Mouse (Mus musculus) spleen, postnatal 10 days (tissue): ENCODE measurements at regions not wholly inside any gene's neighbourhood (a gene's known extent, or its start where the extent isn't known, plus 50 kb on each side); places are given as distances from the start of the nearest gene placed in this dataset.

Experiments
- DNase-seq, 2 experiments: peaks; one replicate each; pipeline ENCODE4 v3.0.0; 2021 to 2022; ENCODE audit warnings: low spot score in 2 of 2

- DNase-seq, result no peak
Measured at GRCm38 (mm10) chr3:66738201-66739062, 242.8 kb upstream of the Rsrc1 start.

DNA sequence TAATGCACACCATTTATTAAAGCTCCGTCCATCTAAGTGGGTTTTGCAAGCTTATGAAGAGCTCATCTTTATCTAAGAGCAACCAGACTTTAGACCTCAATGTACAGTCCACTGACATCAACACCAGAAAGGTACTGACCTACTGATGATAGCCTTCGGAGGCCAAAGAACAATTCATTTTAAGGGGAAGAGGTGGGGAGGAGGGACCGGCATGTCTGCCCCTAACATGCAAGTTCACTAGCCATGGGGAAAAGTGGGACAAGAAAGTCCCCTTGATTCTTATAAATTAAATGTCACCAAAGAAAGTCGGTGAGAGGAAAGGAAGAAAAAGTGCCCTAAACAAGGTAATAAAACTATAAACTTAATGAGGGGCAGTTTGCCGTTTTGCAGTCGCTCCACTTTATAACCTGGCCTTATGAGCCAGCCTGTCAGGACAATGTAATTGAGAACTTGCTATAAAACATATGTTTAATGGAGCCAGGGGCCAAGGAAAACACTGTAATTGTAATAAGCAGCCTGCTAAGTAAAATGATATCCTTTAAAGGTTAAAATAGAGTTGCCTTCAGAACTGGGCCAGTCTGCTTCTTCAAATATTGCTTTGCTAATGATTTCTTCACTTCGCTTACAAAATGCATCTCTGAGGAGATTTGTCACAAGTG lies 241.7 kb upstream of the Rsrc1 start:
- DNase-seq, result no peak

DNA sequence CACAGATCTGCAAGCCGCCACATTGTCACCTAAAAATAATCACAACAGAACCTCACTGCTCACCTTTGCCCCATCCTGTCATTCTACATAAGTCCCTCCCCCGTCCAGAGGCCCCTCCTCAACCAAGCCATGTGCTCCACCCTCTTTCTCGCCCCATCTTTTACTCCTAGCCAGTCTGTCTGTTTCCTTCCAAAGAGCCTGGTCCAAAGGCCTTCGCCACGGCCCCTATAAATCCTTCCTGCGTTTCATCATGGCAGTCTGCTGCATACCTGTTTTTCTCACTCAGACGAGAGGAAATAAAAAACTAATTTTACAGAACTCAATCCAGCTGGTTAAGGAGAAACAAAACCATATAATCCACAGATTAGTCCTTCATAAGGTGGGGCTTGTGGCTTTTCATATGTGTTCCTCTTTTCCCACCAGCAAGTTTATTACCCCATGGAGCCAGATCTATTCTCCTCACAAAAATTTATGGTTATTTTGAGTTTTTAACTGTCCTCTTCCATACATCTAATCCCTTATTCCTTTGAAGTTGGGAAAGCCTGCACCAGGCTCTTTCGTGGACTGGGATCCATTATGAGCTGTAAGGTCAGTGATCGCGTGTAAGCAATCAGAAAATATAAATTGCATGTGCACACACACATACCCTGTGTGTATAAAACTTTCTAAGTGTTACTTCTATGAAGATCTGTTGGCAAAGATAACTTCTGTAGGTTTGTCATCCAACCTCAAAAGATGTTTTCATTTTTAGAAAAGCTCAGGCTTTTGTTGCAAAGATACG lies 236.9 kb upstream of the Rsrc1 start:
- no peak for DNase-seq

GRCm38 (mm10) chr3:66746373-66747072 lies 234.7 kb upstream of the Rsrc1 start:
- DNase-seq, result no peak

GRCm38 (mm10) chr3:66747073-66747710 lies 234.0 kb upstream of the Rsrc1 start:
- DNase-seq, result no peak

- no peak for DNase-seq
Measured at GRCm38 (mm10) chr3:66758141-66758540, 223.0 kb upstream of the Rsrc1 start.

GRCm38 (mm10) chr3:66759841-66760240 lies 221.3 kb upstream of the Rsrc1 start:
- DNase-seq, result no peak

DNA sequence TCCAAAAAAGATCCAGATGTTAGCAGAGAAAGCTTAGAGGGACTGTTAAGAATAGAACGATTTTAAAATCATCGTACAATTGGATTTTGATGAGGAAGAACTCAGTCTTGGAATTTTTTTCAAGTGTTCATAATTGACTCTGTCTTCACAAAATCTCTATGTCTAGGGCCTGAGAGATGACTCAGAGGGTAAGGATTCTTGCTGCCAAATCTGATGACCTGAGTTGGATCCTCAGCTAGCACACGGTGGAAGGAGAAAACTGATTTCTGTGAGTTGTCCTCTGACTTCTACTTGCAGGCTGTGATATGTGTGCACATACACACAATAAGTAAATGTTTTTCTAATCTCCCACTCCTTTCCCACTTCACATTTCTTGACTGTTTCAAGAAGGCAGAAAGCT lies 218.7 kb upstream of the Rsrc1 start:
- DNase-seq, result no peak

GRCm38 (mm10) chr3:66797351-66798010 lies 183.7 kb upstream of the Rsrc1 start:
- no peak for DNase-seq

GRCm38 (mm10) chr3:66798292-66798691 lies 182.9 kb upstream of the Rsrc1 start:
- DNase-seq, result no peak

GRCm38 (mm10) chr3:66802538-66802937 lies 178.7 kb upstream of the Rsrc1 start:
- DNase-seq, result no peak

- DNase-seq, result no peak
Measured at GRCm38 (mm10) chr3:66806176-66806575, 175.0 kb upstream of the Rsrc1 start.

GRCm38 (mm10) chr3:66812686-66813445 lies 168.3 kb upstream of the Rsrc1 start:
- no peak for DNase-seq

DNA sequence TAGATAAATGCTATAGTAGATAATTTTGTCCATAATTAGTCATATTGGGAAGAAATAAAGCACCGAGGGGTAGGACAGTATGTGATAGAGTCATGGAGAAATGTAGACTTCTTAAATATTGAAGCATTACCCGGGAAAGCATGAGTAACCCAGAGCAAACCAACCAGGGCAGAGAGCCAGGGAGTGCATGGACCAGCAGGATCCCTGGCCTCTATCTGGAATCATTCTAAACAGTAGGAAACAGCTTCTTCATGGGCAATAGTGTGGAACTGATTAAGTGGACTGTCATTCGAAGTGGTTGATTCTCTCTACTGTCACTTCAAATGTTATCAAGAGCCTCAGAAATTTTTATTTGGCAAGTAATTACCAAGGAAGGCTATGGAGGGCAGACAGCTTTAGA lies 155.4 kb upstream of the Rsrc1 start:
- DNase-seq, result no peak
